Mouse (Mus musculus) kidney, postnatal 36 days (tissue): ENCODE data around the gene Trip12.

ENCODE experiments used
- DNase-seq, 2 experiments: peaks; one replicate each; pipeline ENCODE4 v3.0.0; 2021 to 2022; ENCODE audit warnings: mixed read lengths in 2 of 2

Gene Trip12

GRCm38 (mm10) chr1:84840018-84840664, at the start of gene Trip12:
Trip12 (minus strand) TSS chr1:84840516.
- peak in 1 of 2 experiments; percentile 48 for DNase-seq

- DNase-seq, result no peak
These were observed 49.7 kb upstream of the Trip12 start for GRCm38 (mm10) chr1:84890005-84890393.

DNA sequence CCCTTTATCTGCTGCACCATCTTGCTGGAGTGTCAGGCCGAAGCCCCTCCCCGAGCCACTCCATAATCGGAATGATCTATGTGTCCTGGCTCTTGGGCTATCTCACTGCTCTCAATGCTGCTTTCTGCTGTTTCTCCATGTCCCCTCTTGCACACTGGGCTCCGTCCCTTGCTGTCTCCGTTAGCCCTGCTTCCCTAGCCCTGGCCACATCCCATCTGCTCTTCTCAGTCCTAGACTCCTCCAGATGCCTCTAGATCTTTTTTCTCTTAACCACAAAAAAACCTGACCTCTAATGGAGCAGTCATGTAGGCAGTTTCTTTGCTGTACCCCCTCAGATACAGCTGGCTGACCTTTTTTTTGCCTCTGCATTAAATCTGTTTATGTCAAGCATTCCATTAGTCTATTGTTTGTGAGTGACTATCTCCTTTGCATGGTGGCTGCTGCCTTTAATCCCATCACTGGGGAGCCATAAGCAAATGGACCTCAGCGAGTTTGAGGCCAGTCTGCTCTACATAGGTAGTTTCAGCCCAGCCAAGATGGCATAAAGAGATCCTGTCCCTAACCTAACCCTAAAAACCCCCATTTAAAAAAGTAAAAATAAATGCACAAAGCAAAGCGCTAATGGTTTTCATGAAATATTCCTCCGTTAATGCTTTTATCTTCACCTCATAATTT, 49.2 kb upstream of the Trip12 start:
- DNase-seq, result no peak

DNA sequence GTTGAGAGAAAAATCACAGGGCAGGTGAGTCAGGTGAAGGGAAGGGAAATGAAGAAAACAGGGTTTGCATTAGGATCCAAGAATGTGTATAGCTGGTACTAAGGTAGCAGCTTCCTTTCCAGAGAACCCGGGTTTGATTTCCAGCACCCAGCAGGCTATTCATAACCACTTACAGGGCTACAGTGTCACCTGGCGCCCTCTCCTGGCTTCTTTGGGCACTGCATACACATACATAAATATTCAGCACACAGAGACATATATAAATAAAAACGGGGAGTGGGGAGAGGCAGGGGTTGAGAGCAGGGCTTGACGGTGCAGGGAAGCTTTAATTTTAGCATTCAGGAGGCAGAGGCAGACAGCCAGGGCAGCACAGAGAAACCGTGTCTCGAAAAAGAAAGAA, 45.6 kb upstream of the Trip12 start:
- no peak for DNase-seq

DNA sequence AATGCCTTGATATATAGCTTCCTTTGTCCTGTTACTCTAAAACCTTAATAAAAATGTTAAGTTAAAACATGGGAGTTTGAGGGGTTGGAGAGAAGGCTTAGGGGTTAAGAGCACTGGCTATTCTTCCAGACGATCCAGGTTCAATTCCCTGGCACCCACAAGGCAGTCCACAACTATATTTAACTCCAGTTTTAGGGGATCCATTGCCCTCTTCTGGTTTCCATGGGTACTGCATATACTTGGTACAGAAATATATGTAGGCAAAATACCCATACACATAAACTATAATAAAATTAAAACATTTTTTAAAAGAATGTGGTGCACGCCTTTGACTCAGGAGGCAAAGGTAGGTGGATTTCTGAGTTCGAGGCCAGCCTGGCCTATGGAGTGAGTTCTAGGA, 44.9 kb upstream of the Trip12 start:
- no peak for DNase-seq

GRCm38 (mm10) chr1:84883889-84884288, 43.6 kb upstream of the Trip12 start:
- DNase-seq, result no peak

GRCm38 (mm10) chr1:84882937-84883336, 42.6 kb upstream of the Trip12 start:
- no peak for DNase-seq

DNA sequence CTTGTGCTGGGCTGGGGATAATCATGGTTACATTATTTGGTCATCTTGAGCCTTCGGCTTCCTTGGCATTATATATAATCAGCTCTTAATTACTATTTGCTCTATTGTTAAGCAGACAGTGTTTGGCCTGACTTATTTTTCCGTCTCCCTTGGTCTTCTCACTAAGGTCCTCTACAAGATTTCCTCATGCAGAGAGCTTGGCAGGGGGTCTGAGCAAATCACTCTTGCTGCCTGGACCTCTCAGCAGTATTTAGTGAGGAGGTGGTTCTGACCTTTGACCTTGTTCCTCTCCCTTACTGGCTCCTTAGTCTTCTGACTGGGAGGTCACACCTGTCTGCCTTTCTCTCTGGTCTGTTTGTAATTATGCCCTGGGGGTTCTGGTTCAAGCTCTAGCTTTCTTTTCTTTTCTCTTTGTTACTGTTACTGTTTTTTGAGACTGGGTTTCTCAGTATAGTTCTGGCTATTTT, 41.8 kb upstream of the Trip12 start:
- DNase-seq, result peak in 1 of 2 experiments; percentile 55

GRCm38 (mm10) chr1:84881248-84882065, 41.1 kb upstream of the Trip12 start:
- no peak for DNase-seq

- peak; percentile 49 to 66 for DNase-seq
These were observed 39.3 kb upstream of the Trip12 start for GRCm38 (mm10) chr1:84879571-84880120.

DNA sequence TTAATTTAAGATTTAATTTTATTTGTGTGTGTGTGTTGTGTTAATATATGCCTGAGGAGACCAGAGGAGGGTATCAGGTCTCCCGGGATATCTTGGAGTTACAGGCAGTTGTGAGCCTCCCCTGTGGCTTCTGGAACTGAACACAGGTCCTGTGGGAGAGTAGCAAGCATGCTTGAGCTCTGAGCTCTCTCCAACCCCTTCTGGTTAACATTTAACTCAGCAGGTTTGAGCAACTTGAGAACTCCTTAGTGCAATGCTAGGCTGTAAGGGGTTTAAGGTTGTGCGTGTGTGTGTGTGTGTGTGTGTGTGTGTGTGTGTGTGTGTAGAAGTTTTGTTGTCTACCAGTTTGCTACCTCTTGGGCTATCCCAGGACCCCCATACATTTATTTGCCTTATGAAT, 37.3 kb upstream of the Trip12 start:
- DNase-seq, result peak; percentile 56 to 85

DNA sequence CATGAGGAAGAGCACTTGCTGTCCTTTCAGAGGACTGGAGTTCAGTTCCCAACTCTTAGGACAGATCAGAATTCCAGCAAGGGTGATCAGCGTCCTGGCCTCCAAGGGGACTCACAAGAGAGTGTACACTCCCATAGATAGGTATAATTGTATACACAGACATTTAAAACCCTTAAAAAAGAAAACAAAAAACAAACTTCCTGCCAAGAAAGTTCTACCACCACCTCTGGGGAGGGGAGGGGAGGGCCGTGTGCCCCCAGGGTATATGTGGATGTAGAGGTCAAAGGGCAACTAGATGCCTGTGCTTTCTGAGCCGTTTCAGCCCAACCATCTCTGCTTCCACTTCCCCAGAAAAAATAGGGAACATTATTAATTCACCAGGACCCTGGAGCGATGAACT, 32.6 kb upstream of the Trip12 start:
- no peak for DNase-seq

DNA sequence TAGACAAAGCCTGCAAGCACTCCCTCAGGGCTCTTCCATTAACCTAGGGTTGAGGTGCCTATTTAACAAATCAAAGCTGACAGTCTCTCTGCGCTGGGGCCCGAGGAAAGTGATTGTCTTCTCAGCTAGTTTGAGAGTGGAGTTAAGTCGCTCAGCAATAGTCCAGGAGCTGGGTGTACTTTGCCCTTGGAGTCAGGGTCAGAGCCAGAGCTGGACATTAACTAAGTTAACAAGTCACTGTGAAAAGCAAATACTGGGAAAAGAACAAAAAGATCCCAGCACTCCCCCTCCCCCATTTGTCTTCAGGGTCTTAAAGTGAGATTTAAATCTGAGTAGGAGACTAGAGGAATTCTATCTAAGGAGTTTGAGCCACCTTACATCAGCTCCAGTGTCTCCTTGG, 31.8 kb upstream of the Trip12 start:
- peak; percentile 71 to 87 for DNase-seq

GRCm38 (mm10) chr1:84871131-84871530, 30.8 kb upstream of the Trip12 start:
- peak; percentile 85 to 93 for DNase-seq

- DNase-seq, result peak in 1 of 2 experiments; percentile 27
These were observed 29.2 kb upstream of the Trip12 start for GRCm38 (mm10) chr1:84869498-84869897.

DNA sequence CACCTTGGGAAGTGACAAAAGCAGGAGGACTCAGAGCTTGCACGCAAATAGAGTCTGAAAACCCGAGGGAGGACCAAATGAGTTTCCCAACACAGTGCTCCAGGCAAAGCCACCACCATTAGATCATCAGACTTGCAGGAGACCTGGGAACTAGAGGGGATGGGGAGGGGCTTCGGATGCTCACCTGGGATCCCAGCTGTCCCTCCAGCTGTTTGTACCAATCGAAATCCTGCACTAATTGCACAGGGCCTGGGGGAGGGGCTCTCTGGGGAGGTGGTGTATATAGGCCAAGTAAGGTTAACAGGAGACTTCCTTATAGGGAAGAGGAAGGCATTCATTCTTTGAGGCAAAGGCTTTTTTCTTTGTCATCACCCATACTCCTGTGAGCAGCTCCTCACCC, 28.5 kb upstream of the Trip12 start:
- DNase-seq, result no peak

GRCm38 (mm10) chr1:84868311-84868710, 28.0 kb upstream of the Trip12 start:
- no peak for DNase-seq

GRCm38 (mm10) chr1:84866706-84867230, 26.5 kb upstream of the Trip12 start:
- no peak for DNase-seq

- peak; percentile 72 to 75 for DNase-seq
These were observed 25.9 kb upstream of the Trip12 start for GRCm38 (mm10) chr1:84866231-84866630.

GRCm38 (mm10) chr1:84864645-84865044, 24.3 kb upstream of the Trip12 start:
- DNase-seq, result no peak

DNA sequence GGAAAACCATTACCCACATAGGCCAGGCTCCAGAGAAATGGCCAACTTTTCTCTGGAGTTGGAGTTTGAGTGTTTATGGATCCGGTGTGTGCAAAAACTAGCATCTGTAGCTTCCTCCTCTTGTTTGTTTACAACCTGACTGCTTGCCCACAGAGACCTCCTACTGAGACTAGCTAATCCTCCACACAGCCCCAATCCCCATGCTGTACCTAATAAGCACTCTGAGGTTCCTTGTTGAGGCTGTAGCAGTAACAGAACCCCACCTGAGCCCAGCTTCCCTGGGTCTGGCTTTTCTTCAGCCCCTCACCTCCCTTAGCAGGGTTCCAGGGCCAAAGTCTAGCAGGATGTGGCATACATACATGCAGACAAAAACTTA, 20.9 kb upstream of the Trip12 start:
- no peak for DNase-seq

- DNase-seq, result no peak
These were observed 20.3 kb upstream of the Trip12 start for GRCm38 (mm10) chr1:84860360-84861254.
